Mouse (Mus musculus) Patski (cell line): Measurements from ENCODE around the gene Tcf21. TPM values are rescaled to one million over a fixed set of nuclear protein-coding genes. Genes with fewer than 3 reads are reported as not detected.

Experiments
- ATAC-seq: fragments of 100-300 bp; one replicate; pipeline ENCODE4 v1.8.0; 2021
- CTCF ChIA-PET: fragments of 350-600 bp; sonication (Branson Sonifier 250); formaldehyde crosslinking; loops from one replicate; lab custom pipeline; 2022; ENCODE audit warnings: inconsistent platforms; lab: Charles Lee
- POLR2A ChIA-PET: fragments of 350-600 bp; sonication (Branson Sonifier 250); formaldehyde crosslinking; loops from one replicate; lab custom pipeline; 2022; ENCODE audit warnings: antibody characterized with exemption, inconsistent platforms; lab: Charles Lee
- DNase-seq: peaks from one replicate; pipeline ENCODE4 v3.0.0-alpha.2; 2011; ENCODE audit warnings: low read depth, low spot score
- H3K27me3 ChIP-seq: fragments of 371-371 bp; one replicate; pipeline ENCODE4 v1.5.1; 2021
- CTCF ChIP-seq: fragments of 100-300 bp; IDR thresholded peaks from one replicate; pipeline ENCODE4 v1.5.1; 2021
- in situ Hi-C: fragments of 300-500 bp; cut with MboI; formaldehyde crosslinking; loops from 3 replicates; pipeline ENCODE4 v1.11.1; 2018; ENCODE audit warnings: low pct_unique_long_range_greater_than_20kb, mixed read lengths
- polyA plus RNA-seq: library from polyadenylated mRNA; unstranded; gene quantifications from one replicate; pipeline ENCODE4 v1.2.3, GENCODE M21; 2021

The Tcf21 gene
- not detected for polyA plus RNA-seq

- DNase-seq = no peak
- CTCF ChIA-PET = no interaction called here
- no peak for ATAC-seq
- H3K27me3 ChIP-seq = peaks cover 62% of the 10 kb centered on the region
- in situ Hi-C loops = no loop called here
- no peak for TF ChIP-seq CTCF
- POLR2A ChIA-PET = no interaction called here
Measured at GRCm38 (mm10) chr10:22819871-22820590, at the start of gene Tcf21. Gene Tcf21, minus strand, starts transcription at chr10:22820174.

- in situ Hi-C loops = no loop called here
- no peak for TF ChIP-seq CTCF
- ATAC-seq = no peak
- no peak for DNase-seq
- ChIA-PET CTCF (interaction anchor here (1.5 kb wide), 1 partner anchor 8 kb away, joined by 4 read pairs; no protein-coding TSS in a partner anchor), POLR2A (interaction anchor here (0.6 kb wide), 1 partner anchor 117 kb away, joined by 5 read pairs; no protein-coding TSS in a partner anchor)
- peaks cover 25% of the 10 kb centered on the region for H3K27me3 ChIP-seq
Measured at GRCm38 (mm10) chr10:22868386-22868918, 48.5 kb upstream of the Tcf21 start.

GRCm38 (mm10) chr10:22867210-22867609, 47.2 kb upstream of the Tcf21 start:
- no peak for ATAC-seq
- ChIA-PET POLR2A (no interaction called here), CTCF (interaction anchor here (1.5 kb wide), 1 partner anchor 9 kb away, joined by 4 read pairs; no protein-coding TSS in a partner anchor)
- H3K27me3 ChIP-seq = peaks cover 21% of the 10 kb centered on the region
- TF ChIP-seq CTCF = no peak
- DNase-seq = no peak
- in situ Hi-C loops = no loop called here

- CTCF ChIA-PET = no interaction called here
- ATAC-seq (no peak), DNase-seq (no peak)
- TF ChIP-seq CTCF = peak; percentile 25
- in situ Hi-C loops = no loop called here
- POLR2A ChIA-PET = no interaction called here
- H3K27me3 ChIP-seq = peaks cover 18% of the 10 kb centered on the region
Measured at GRCm38 (mm10) chr10:22858111-22858510, 38.1 kb upstream of the Tcf21 start.

GRCm38 (mm10) chr10:22854330-22854729, 34.4 kb upstream of the Tcf21 start:
- POLR2A ChIA-PET = no interaction called here
- no peak for TF ChIP-seq CTCF

GRCm38 (mm10) chr10:22845351-22845750, 25.4 kb upstream of the Tcf21 start:
- POLR2A ChIA-PET = no interaction called here
- CTCF ChIA-PET = no interaction called here
- TF ChIP-seq CTCF = no peak
- ATAC-seq (no peak), DNase-seq (no peak)
- in situ Hi-C loops = no loop called here
- H3K27me3 ChIP-seq = peaks cover 56% of the 10 kb centered on the region

More at GRCm38 (mm10) chr10:22854330-22854729, 34.4 kb upstream of the Tcf21 start:
- CTCF ChIA-PET = no interaction called here
- no peak for DNase-seq
- ATAC-seq = no peak
- in situ Hi-C loops = no loop called here
- peaks cover 21% of the 10 kb centered on the region for H3K27me3 ChIP-seq

- ATAC-seq = no peak
- POLR2A ChIA-PET = no interaction called here
Measured at GRCm38 (mm10) chr10:22844731-22845130, 24.8 kb upstream of the Tcf21 start.

GRCm38 (mm10) chr10:22843440-22844361, 23.7 kb upstream of the Tcf21 start:
- ChIA-PET POLR2A (no interaction called here), CTCF (no interaction called here)
- DNase-seq (no peak), ATAC-seq (no peak)
- in situ Hi-C loops = no loop called here
- H3K27me3 ChIP-seq = peaks cover 64% of the 10 kb centered on the region
- TF ChIP-seq CTCF = no peak

More at GRCm38 (mm10) chr10:22844731-22845130, 24.8 kb upstream of the Tcf21 start:
- CTCF ChIA-PET = no interaction called here
- in situ Hi-C loops = no loop called here
- no peak for DNase-seq
- H3K27me3 ChIP-seq = peaks cover 60% of the 10 kb centered on the region
- no peak for TF ChIP-seq CTCF

GRCm38 (mm10) chr10:22842781-22843439, 22.9 kb upstream of the Tcf21 start:
- POLR2A ChIA-PET = no interaction called here
- CTCF ChIA-PET = no interaction called here
- ATAC-seq (no peak), DNase-seq (no peak)
- in situ Hi-C loops = no loop called here
- no peak for TF ChIP-seq CTCF
- H3K27me3 ChIP-seq = peaks cover 64% of the 10 kb centered on the region

- POLR2A ChIA-PET = interaction anchor here (0.5 kb wide), 1 partner anchor 1450 kb away, joined by 3 read pairs; no protein-coding TSS in a partner anchor
- in situ Hi-C loops = no loop called here
- CTCF ChIA-PET = no interaction called here
Measured at GRCm38 (mm10) chr10:22842113-22842512, 22.1 kb upstream of the Tcf21 start.

More at GRCm38 (mm10) chr10:22842113-22842512, 22.1 kb upstream of the Tcf21 start:
- DNase-seq (no peak), ATAC-seq (no peak)
- TF ChIP-seq CTCF = no peak
- peaks cover 66% of the 10 kb centered on the region for H3K27me3 ChIP-seq
